Mouse (Mus musculus) spleen, adult 12 weeks (tissue): Measurements from ENCODE around the gene Fktn.
"Not testable (repeated sequence)": the region's sequence is repeated elsewhere in the genome, so short reads cannot be mapped to it uniquely, and the experiment has no call there.

Source experiments
- DNase-seq: peaks from one replicate; pipeline ENCODE4 v3.0.0; 2022; ENCODE audit warnings: low spot score

Gene Fktn

GRCm38 (mm10) chr4:53713704-53714050 is at the start of gene Fktn:
Gene Fktn (plus strand): TSS chr4:53713998.
- DNase-seq: no peak

- DNase-seq: no peak
Observed at GRCm38 (mm10) chr4:53682092-53682491, 31.7 kb upstream of the Fktn start.

- no peak for DNase-seq
Observed at GRCm38 (mm10) chr4:53688965-53689364, 24.8 kb upstream of the Fktn start.

- DNase-seq: no peak
Observed at GRCm38 (mm10) chr4:53691418-53691817, 22.4 kb upstream of the Fktn start.

GRCm38 (mm10) chr4:53709166-53709565 is 4.6 kb upstream of the Fktn start:
- DNase-seq: not testable (repeated sequence)

GRCm38 (mm10) chr4:53710021-53710420 is 3.8 kb upstream of the Fktn start:
- DNase-seq: no peak

GRCm38 (mm10) chr4:53710555-53711328 is 3.1 kb upstream of the Fktn start:
- DNase-seq: no peak

- peak; percentile 81 for DNase-seq
Observed at GRCm38 (mm10) chr4:53714051-53714814, 435 bp downstream of the Fktn start.

- no peak for DNase-seq
Observed at GRCm38 (mm10) chr4:53715977-53716376, 2.2 kb downstream of the Fktn start.

GRCm38 (mm10) chr4:53717546-53717945 is 3.7 kb downstream of the Fktn start:
- no peak for DNase-seq

- no peak for DNase-seq
Observed at GRCm38 (mm10) chr4:53718261-53718660, 4.5 kb downstream of the Fktn start.

GRCm38 (mm10) chr4:53722506-53722905 is 8.7 kb downstream of the Fktn start:
- DNase-seq: no peak

GRCm38 (mm10) chr4:53726100-53726499 is 12.3 kb downstream of the Fktn start:
- DNase-seq: not testable (repeated sequence)

GRCm38 (mm10) chr4:53728121-53728520 is 14.3 kb downstream of the Fktn start:
- no peak for DNase-seq

- DNase-seq: no peak
Observed at GRCm38 (mm10) chr4:53738956-53739616, 25.3 kb downstream of the Fktn start.

- DNase-seq: no peak
Observed at GRCm38 (mm10) chr4:53749831-53750230, 36.0 kb downstream of the Fktn start.

- DNase-seq: no peak
Observed at GRCm38 (mm10) chr4:53750391-53751120, 36.8 kb downstream of the Fktn start.

GRCm38 (mm10) chr4:53757030-53757429 is 43.2 kb downstream of the Fktn start:
- no peak for DNase-seq

- no peak for DNase-seq
Observed at GRCm38 (mm10) chr4:53758764-53759163, 45.0 kb downstream of the Fktn start.

- DNase-seq: no peak
Observed at GRCm38 (mm10) chr4:53759678-53760077, 45.9 kb downstream of the Fktn start.

- no peak for DNase-seq
Observed at GRCm38 (mm10) chr4:53762501-53762900, 48.7 kb downstream of the Fktn start.
